Mouse (Mus musculus) WW6 (cell line): ENCODE data around the gene Nipbl.

Experiments
- DNase-seq: peaks from one replicate; pipeline ENCODE4 v3.0.0-alpha.2; 2013; ENCODE audit warnings: low read depth, low spot score

Gene Nipbl

DNA sequence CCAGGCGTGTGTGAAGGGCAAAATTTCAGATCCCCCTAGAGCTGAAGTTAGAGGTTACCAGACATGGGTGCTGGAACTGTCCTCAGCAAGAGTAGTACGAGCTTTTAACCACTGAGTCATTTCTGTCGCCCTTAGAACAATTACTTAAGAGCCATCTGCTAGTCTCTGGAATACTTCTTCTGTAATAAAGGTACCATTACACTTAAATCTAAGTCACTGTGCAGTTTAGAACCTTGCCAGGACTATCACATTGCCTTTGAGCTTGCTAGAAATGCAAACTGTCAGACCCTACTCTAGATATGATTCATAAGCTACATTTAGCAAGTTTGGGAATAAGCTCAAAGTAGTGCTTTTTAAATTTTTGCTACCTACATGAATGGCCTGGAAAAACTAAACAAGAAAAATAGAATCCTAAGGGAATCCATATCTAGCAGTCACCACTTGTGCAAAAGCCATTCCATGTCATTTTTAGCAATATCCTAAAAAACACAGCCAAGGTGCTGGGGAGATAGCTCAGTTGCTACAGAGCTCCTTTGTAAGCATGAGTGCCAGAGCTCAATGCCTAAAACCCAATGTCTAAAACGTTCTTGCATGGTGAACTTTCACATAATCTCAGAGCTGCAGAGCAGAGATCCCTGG lies 27.6 kb downstream of the Nipbl start:
- no peak for DNase-seq

DNA sequence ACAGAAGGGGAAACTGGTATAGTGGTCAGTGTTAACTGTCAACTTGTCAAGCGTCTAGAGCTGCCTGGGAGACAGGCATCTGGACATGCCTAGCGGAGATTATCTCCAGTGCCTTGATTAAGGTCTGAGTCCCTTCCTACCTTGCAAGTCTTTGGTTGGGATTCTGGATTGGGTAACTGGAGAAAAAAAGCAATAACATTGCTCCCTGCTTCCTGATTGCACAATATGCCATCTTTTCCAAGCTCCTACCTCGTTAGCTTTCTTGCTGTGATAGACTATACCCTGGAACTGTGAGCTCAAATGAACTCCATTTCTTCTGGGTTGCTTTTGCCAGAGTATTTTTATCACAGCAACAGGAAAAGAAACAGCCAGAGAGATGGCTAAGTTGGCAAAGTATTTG lies 30.9 kb downstream of the Nipbl start:
- no peak for DNase-seq

DNA sequence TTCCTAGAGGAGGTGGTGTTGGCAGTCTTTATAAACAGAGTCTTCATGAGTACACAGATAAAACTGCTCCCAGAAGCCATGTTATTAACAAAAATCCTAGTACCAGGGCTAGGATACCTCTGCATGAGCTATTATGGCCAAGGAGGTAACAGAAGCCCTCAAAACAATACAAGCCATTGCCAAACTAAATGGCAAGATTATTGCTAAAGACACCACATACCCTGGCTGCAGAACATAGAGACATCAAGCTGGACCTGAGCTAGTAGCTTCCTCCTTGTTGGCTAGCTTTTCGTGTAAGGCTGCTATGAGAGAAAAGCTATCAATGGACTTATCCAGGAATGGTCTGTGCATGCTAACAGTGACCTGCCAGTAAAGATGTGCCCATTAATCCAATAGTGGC lies 32.4 kb downstream of the Nipbl start:
- DNase-seq = no peak

DNA sequence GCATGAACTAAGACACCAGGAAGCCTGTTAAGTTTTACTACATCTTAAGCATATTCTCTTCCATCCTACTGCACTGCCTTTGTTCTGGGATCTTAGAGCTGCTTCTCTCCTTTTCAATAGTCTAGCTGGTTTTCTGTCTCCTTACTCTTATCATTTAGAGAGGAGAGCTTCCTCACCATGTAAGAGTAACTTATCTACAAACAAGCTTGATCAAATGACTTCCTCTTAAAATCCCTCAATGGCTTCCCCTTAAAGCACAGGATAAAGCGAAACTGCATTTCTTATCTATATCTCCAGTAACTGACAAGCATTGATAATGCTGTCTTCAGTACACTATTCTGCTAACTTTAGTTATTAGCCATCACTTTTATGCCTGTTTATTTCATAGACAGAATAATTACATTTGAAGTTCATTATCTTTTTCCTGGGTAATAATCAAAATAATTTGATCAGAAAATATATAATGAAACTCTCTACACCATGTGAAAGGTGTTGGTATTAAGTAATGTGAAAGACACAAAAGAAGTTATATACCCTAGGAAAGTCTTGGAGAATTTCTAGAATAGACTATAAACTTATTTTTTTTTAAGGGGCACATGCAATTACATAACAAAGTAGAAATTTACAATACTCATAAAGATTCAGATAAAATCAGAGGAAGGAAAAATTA lies 33.0 kb downstream of the Nipbl start:
- no peak for DNase-seq

DNA sequence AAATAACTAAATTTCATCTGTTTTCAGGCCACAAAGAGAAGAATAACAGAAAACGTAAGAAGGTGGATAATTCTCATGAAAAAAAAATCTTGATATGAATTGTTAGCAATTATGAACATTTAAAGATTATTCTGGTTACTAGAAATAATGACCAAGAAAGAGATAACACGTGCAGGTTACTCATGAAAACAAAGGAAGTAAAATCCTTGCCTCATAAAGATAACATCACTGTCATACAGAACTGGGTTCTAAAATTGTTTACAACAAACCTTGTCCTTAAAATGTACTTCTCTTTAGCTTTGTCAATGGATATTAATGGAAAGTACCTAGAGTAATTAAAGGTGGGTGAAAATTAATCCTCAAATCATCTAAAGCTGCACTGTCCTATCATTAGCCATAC lies 37.2 kb downstream of the Nipbl start:
- no peak for DNase-seq

DNA sequence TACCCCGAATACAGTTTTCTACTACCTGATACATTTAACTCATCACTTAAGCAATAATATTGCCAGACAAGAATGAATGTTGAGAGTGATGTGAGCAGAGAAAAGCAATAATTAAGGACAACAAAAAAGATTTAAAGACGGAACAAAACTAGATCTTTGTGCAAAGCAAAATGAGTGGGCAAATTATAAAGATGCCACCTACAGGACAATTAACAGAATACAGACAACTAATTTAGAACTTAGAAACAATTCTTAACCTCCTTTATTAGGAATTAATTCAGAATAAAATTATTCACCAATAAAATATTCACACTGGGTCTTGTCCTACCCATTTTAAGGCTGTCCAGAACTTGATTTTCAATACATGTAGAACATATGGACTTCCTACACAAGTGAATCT lies 38.0 kb downstream of the Nipbl start:
- no peak for DNase-seq

DNA sequence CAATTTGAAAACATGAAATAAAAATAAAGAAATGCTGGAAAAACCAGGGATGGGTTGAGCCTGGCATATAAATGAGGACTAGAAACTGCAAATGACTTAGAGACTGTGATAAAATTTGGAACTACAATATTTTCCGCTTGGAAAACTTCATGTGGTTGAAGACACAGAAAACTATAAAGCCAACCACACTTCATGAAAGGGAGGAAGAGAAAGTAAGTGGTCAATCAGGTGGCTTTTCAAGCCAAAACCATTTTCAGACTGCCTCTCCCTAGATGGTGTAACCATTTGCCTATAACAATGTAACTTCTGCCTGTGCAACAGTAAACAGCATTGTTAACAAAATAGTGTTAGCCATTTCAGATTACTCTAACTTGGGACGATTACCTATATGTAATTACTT lies 41.7 kb downstream of the Nipbl start:
- DNase-seq = no peak

DNA sequence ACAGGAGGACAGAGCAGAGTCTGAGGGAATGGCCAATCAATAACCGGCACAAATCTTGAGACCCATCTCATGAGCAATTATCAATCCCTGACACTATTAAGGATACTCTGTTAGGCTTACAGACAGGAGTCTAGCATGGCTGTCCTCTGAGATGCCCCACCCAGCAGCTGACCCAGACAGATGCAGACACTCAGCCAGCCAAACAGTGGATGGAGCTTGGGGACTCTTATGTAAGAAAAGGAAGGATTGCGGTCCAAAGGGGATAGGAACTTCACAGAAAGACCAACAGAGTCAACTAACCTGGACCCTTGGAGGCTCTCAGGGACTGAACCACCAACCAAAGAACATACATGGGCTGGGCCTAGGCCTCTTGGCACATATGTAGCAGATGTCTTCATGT lies 42.7 kb downstream of the Nipbl start:
- DNase-seq = no peak

DNA sequence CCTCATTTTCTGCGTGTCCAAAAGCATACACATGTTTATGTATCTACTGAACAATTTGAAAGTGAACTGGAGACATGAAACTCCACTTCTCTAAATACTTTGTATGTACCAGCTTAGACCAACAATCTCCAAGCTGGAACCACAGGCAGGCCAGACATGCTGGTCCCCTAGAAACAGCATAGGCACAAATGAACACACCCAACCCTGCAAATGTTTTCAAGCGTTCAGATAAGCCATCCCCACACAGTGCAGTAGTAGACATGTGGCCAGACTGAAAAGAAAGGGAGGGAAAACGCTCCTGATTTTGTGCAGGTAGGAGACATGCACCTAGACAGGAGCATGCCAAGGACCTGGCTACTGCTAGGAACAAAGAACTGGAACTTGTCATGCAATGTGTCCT lies 52.5 kb downstream of the Nipbl start:
- no peak for DNase-seq

DNA sequence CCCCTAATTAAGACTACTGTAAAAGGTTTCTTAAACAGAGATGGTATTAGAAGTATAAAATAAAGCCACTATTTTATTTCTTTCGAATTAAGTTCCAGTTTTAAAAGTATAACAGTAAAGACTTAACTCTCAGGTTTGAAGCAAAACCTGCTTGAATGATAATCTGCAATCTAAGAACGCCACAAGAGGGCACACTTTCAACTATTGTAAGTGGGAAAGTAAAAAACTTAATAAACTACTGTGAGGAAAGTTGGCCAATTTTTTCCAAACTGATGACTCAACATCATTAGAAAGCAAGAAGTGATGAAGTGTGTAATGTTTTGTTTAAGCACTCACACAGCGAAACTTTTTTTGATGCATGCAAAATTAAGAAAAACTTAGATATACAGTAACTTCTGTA lies 62.0 kb downstream of the Nipbl start:
- no peak for DNase-seq

DNA sequence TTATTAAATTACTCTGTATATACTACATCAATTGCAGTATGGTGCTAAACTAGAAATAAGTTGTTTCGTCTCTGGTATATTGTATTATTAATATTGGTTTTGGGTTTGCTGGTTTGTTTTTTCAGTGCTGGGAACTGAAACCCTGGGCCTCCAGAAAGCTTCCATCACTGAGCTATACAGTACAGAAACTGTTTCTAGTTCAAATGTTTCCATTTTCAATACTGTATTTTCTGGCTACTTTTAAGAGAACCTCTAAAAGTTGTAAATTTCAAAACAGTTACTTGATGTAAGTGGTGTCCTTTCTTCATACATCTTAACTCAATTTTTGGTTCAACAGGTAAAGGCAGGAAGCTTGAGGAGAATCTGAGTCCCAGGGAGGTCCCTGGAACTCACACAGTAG lies 68.6 kb downstream of the Nipbl start:
- DNase-seq = no peak

DNA sequence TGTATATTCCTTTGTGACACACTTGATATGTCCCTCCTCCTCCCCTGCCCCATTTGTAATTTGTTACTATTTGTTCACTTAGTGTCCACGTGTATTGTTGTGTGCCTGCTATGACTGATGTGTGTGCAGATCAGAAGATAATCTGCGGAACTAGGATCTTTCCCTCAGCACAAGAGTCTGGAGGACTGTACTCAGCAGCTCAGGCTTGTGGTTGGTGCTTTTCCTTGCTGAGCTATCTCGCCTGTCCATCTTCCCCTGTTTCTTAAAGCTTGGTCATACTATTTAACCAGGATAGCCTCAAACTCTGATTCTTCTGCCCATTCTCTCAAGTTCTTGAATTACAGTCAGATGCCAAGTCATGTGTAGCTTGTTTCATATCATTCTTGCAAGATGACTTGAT lies 69.5 kb downstream of the Nipbl start:
- DNase-seq = no peak

DNA sequence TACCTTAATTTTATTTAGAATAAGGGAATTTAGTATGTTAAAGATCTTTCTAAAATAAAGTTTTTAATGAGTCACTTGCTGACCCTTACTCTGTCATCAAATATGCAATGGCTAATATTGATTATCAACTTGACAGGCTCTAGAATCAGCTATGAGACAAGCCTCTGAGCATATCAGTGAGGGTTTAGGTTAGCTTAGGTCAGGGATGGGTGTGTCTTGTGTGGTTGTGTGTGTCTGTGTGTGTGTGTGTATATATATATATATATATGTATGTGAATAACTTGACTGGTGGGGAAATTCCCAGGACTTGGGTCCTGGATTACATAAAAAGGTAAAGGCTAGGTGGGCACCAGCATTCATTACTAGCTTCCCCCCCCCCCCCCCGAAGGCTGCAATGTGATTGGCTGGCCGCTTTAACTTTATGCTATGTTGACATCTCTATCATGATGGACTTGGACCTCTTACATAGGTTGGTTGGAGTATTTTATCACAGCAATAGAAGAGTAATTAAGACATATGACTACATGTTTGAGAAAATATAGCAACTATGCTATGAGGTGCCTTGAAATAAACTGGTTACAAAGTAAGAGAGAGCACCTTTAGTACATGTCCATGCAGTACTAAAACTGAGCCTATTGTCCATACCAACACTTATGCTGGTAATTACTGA lies 97.0 kb downstream of the Nipbl start:
- DNase-seq = no peak

DNA sequence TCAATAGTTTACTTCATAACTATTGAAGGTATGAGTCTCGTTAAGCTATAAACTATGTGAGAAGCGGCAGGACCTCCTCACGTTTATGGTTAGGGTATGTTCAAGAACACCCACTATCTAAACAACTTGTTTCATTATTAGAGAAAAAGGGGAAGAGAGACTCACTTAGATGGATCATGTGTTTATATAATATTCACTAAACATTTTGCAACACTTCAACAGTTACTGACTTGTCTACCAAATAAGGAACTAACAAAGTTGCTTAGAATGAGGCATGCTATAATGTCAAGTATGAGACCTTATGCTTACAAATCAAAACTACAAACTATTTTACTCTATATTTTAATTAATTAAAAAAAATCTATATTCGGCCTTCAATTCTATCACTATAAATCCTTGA lies 103.7 kb downstream of the Nipbl start:
- DNase-seq = no peak

DNA sequence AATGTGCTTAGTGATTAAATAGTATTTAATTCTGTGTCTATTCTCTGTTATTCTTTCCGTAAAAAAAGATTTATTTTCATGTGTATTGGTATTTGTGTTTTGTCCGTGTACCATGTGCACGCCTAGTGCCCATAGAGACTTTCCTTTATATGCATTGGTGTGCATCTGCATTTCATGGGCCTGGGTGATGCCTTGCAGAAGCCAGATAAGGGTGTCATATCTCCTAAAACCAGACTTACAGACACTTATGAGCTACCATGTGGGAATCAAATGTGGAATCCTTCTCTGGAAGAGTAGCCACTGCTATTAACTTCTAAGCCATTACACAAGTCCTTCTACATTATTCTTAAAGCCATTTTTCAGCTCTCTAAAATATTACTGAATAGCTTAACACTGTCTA lies 112.7 kb downstream of the Nipbl start:
- DNase-seq = no peak

DNA sequence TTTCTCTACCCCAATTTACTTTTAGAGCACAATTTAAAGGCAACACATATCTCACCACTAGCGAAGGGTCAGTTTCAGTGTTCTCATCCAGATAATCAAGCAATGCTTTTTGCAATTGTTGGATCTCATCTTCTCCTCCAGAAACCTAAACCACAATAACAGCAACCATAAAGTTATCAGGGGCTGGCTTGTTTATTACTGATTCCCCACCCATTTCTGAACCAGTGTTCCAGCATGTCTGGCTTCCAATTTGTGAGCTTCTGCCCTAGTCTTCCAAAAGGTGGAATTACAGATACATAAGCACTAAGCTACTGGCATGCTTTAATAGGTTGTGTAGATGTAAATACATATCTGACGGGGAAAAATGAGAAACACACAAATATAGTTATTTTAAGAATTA lies 118.6 kb downstream of the Nipbl start:
- no peak for DNase-seq

DNA sequence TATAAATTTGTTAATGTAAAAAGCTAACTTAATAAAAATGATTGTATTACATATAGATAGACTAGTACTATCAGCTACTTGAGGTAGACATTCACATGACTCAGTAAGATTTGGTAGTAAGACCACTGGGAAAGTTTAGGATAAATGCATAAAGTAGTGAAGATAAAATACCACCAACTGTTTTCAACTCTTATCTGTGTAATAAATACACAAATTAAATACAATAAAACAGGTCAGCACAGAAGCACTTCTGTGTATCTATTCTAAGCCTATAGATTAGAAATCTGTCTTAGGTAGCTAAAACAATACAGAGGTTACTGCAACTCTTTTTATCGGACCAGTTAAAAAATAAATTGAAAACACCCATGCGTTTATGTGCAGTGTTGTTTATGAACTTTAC lies 119.4 kb downstream of the Nipbl start:
- no peak for DNase-seq

DNA sequence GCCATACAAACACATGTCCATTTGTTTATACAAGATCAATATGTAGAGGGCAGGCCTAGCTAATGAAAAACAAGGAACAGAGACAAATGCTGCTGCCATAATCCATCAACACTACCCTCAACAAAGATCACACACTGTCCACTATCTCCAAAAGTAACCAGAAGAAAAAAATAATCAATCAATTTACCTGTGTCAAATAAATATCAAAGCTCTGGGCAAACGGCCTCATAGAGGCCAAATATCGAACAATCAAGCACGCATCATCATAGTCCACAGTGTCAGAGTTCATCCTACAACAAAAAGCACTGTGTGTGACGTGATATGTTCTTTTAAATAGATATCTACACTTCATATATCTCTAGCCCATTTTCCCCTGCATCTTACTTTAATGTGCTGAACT lies 120.2 kb downstream of the Nipbl start:
- DNase-seq = no peak

DNA sequence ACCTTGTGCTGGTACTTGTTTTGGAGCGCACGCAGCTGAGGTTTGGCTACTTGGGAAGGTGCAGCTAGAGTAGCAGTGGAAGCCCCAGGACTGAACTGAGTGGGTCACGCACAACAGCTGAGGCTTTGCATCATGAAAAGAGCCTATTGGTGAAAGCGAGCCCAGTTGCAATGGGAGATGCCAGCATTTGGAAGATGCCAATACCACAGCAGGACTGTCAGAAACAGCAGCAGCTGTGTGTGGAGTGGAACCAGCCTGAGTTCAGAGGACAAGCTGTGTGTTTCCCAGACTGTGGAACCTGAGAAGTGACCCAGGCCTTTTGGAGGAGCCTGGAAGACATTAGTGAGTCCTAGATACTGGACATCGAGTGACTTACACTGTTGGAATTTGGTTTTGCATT lies 122.8 kb downstream of the Nipbl start:
- no peak for DNase-seq

DNA sequence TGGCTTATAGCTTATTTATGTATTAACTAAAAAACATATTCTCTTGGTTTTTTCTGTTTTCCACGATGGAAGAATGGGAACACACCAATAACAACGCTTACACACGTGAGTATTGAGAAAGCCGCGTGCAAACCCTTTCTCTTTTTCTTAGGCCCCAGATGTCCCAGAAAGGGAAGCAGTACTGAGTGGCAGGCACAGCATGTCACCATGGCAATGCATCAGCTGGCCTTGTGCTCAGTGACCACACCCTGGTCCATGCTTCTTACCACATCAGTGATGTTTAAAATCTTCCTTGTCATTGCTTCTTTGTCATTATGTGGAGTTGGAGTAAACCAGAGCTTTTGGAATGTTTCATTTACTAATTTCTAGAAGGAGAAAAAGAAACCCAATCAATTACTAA lies 125.1 kb downstream of the Nipbl start:
- DNase-seq = no peak

DNA sequence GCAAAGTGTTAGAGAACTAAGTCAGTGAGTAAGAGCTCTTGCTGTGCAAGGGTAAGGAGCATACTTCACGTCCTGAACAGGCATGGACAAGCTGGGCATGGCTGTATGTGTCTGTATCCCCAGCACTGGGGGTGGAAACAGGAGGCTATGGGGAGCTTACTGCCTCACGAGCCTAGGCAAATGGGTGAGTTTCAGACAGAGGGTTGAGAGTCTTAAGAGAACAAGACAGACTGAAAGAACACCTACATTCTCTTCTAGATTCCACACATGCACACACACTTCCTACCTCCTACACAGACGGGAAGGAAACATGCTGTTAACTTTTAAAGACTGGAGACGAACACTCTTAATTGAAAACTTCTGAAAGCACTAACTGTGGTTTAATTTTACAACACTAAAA lies 126.9 kb downstream of the Nipbl start:
- no peak for DNase-seq

DNA sequence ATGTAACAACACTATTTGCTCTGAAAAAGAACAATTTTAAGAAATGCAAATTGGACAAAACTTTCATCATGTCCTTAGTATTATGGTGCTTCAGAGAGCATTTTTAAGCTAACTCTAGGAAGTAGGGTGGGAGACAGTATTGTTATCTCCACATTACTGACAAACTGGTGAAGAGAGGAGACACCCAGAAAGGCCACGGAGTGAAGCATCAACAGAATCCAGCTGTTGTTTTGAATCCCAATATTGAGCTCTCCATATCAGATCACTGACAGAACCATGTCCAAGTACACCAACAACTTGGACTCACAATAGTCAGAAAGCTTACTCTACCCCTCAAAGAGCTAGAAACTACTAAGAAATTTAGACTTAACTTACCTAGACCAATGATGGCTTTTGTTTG lies 138.8 kb downstream of the Nipbl start:
- DNase-seq = no peak

DNA sequence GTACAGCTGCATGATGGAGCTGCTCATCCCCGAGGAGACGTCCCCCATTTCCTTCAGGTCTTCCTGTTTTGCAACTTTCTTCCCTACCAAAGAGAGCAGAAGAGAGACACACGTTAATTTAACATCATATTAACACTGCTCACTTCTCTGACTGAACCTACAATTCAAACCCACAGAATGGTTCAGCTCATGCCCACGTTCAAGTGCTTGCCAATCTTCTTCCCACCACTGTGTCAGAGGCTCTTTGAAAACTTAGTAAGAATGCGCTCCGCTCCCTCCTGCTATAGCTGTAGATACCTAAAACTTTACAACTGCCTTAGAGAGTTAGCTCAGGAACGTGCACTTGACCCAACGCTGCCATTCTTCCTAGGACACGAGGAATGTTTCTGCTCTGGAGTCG lies 141.3 kb downstream of the Nipbl start:
- no peak for DNase-seq
